Mouse (Mus musculus): ENCODE results near the gene Mrto4. TPM values are rescaled to one million over a fixed set of nuclear protein-coding genes. Genes with fewer than 3 reads are reported as not detected.

Gene Mrto4
- total and polyA plus RNA-seq, 3 experiments, result 16.5 to 31.3 (median 27.1) TPM

- TF ChIP-seq CTCF (IDR thresholded peaks at IDR 0.05), result no peak
- no peak for TF ChIP-seq POLR2A (IDR thresholded peaks at IDR 0.05; ENCODE audit: insufficient read depth, low read depth, low read length)
- no peak for TF ChIP-seq EP300 (IDR thresholded peaks at IDR 0.05; ENCODE audit: insufficient read depth, low read depth, low read length)
- 96% methylated on average over 4 of the region's 4 CpGs for WGBS
- H3K27ac ChIP-seq, result no peak overlapping the region
- DNase-seq, result no peak
- H3K79me2 ChIP-seq (replicated peaks; ENCODE audit: control insufficient read depth, insufficient read depth, low read length), result no peaks in the 10 kb centered on the region
- no peaks in the 10 kb centered on the region for H3K27me3 ChIP-seq (ENCODE audit: control insufficient read depth, insufficient read depth, low read length)
- no peaks in the 10 kb centered on the region for H3K4me1 ChIP-seq (ENCODE audit: control insufficient read depth, insufficient read depth, low read length)
- H3K36me3 ChIP-seq (ENCODE audit: control insufficient read depth, insufficient read depth, low read length), result no peaks in the 10 kb centered on the region
- H3K4me3 ChIP-seq, result no peak overlapping the region
- intact Hi-C loops (cut with DNase I), result no loop called here
- H3K9ac ChIP-seq (ENCODE audit: low read depth, low read length), result no peak overlapping the region
Measured at GRCm38 (mm10) chr4:139373130-139373529, 20.8 kb upstream of the Mrto4 start.

GRCm38 (mm10) chr4:139368038-139368437 is 15.7 kb upstream of the Mrto4 start:
- H3K4me1 ChIP-seq (ENCODE audit: control insufficient read depth, insufficient read depth, low read length), result no peaks in the 10 kb centered on the region
- H3K9ac ChIP-seq (ENCODE audit: low read depth, low read length), result no peak overlapping the region
- no peaks in the 10 kb centered on the region for H3K36me3 ChIP-seq (ENCODE audit: control insufficient read depth, insufficient read depth, low read length)
- H3K4me3 ChIP-seq, result no peak overlapping the region
- DNase-seq, result no peak
- TF ChIP-seq EP300 (IDR thresholded peaks at IDR 0.05; ENCODE audit: insufficient read depth, low read depth, low read length) (no peak), POLR2A (IDR thresholded peaks at IDR 0.05; ENCODE audit: insufficient read depth, low read depth, low read length) (no peak), CTCF (IDR thresholded peaks at IDR 0.05) (no peak)
- H3K27ac ChIP-seq, result no peak overlapping the region
- intact Hi-C loops (cut with DNase I), result no loop called here
- no peaks in the 10 kb centered on the region for H3K27me3 ChIP-seq (ENCODE audit: control insufficient read depth, insufficient read depth, low read length)
- no peaks in the 10 kb centered on the region for H3K79me2 ChIP-seq (replicated peaks; ENCODE audit: control insufficient read depth, insufficient read depth, low read length)
- 94% methylated on average over 5 of the region's 5 CpGs for WGBS

- no peaks in the 10 kb centered on the region for H3K36me3 ChIP-seq (ENCODE audit: control insufficient read depth, insufficient read depth, low read length)
Measured at GRCm38 (mm10) chr4:139367336-139367735, 15.0 kb upstream of the Mrto4 start.

DNA sequence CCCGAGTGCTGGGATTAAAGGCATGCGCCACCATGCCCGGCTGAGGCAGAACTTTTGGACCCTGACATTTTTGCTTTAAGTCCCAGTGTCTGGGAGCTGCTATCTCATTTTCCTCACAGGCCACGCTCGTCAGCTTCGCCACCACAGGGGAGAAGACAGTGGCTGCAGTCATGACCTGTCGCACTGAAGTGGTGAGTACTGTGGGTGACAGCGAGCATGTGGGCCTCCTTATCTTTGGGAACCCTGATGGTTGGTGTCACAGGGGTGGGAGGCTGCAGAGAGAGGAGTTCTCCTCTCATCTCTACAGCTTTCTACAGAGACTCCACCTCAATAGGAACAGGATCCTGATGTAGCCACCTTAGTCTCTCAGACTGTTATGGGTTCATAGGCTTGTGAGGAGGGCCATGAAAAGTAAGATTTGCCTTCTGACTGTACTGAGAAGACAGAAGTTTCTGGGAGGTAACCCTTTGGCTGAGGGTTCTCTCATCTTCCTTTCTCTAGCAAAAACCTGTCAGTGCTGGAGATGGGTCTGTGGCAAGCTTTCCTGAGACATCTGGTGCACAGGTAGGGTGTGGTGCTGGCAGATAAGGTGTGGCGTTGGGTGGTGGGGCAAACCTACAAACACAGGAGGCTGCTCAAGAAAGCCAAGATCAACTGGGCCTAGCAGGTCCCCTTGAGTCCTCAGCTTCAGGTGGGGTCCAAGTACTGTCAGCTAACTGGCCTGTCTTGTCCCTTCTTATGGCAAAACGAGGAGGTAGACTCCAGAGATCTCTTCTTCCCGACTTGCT is 8.6 kb upstream of the Mrto4 start:
- DNase-seq, result no peak
- Histone ChIP-seq H3K36me3 (ENCODE audit: control insufficient read depth, insufficient read depth, low read length) (no peaks in the 10 kb centered on the region), H3K27me3 (ENCODE audit: control insufficient read depth, insufficient read depth, low read length) (no peaks in the 10 kb centered on the region), H3K79me2 (replicated peaks; ENCODE audit: control insufficient read depth, insufficient read depth, low read length) (no peaks in the 10 kb centered on the region), H3K9ac (ENCODE audit: low read depth, low read length) (no peak overlapping the region), H3K4me3 (no peak overlapping the region), H3K27ac (no peak overlapping the region), H3K4me1 (ENCODE audit: control insufficient read depth, insufficient read depth, low read length) (no peaks in the 10 kb centered on the region)
- intact Hi-C loops (cut with DNase I), result no loop called here
- WGBS, result 85% methylated on average over 11 of the region's 11 CpGs
- TF ChIP-seq EP300 (IDR thresholded peaks at IDR 0.05; ENCODE audit: insufficient read depth, low read depth, low read length) (no peak), CTCF (IDR thresholded peaks at IDR 0.05) (no peak), POLR2A (IDR thresholded peaks at IDR 0.05; ENCODE audit: insufficient read depth, low read depth, low read length) (no peak)

More at GRCm38 (mm10) chr4:139367336-139367735, 15.0 kb upstream of the Mrto4 start:
- WGBS, result 90% methylated on average over 3 of the region's 3 CpGs
- TF ChIP-seq POLR2A (IDR thresholded peaks at IDR 0.05; ENCODE audit: insufficient read depth, low read depth, low read length) (no peak), CTCF (IDR thresholded peaks at IDR 0.05) (no peak), EP300 (IDR thresholded peaks at IDR 0.05; ENCODE audit: insufficient read depth, low read depth, low read length) (no peak)
- no peaks in the 10 kb centered on the region for H3K79me2 ChIP-seq (replicated peaks; ENCODE audit: control insufficient read depth, insufficient read depth, low read length)
- H3K4me3 ChIP-seq, result no peak overlapping the region
- H3K27ac ChIP-seq, result no peak overlapping the region
- intact Hi-C loops (cut with DNase I), result no loop called here
- H3K9ac ChIP-seq (ENCODE audit: low read depth, low read length), result no peak overlapping the region
- no peak for DNase-seq
- H3K27me3 ChIP-seq (ENCODE audit: control insufficient read depth, insufficient read depth, low read length), result no peaks in the 10 kb centered on the region
- H3K4me1 ChIP-seq (ENCODE audit: control insufficient read depth, insufficient read depth, low read length), result no peaks in the 10 kb centered on the region

GRCm38 (mm10) chr4:139357211-139357610 is 4.8 kb upstream of the Mrto4 start:
- no peak for DNase-seq
- Histone ChIP-seq H3K9ac (ENCODE audit: low read depth, low read length) (no peak overlapping the region), H3K27me3 (ENCODE audit: control insufficient read depth, insufficient read depth, low read length) (no peaks in the 10 kb centered on the region), H3K27ac (no peak overlapping the region), H3K79me2 (replicated peaks; ENCODE audit: control insufficient read depth, insufficient read depth, low read length) (no peaks in the 10 kb centered on the region), H3K36me3 (ENCODE audit: control insufficient read depth, insufficient read depth, low read length) (no peaks in the 10 kb centered on the region), H3K4me1 (ENCODE audit: control insufficient read depth, insufficient read depth, low read length) (peaks cover 2% of the 10 kb centered on the region), H3K4me3 (no peak overlapping the region)
- intact Hi-C loops (cut with DNase I), result no loop called here
- TF ChIP-seq EP300 (IDR thresholded peaks at IDR 0.05; ENCODE audit: insufficient read depth, low read depth, low read length), result no peak
- no peak for TF ChIP-seq CTCF (IDR thresholded peaks at IDR 0.05)
- TF ChIP-seq POLR2A (IDR thresholded peaks at IDR 0.05; ENCODE audit: insufficient read depth, low read depth, low read length), result no peak
- 92% methylated on average over 3 of the region's 3 CpGs for WGBS

DNA sequence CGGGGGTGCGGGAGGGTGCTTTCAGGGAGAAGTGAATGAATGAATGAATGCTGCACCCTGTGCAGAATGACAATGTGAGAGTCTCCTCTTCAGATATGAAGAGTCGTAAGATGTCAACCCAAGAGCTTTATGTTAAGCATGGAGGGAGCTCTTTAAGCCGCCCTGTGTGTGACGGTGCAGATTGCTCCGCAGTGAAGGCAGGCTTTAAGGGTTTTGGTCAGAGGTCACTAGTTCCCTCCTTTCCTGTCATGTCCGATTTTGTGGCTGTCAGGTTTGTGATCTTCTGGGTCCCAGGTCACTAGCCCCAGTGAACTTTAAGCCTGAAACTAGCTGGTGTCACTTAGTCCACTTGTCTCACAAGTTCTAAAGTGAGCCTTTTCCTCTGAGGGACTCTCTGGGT is 456 bp upstream of the Mrto4 start:
- intact Hi-C loops (cut with DNase I), result loop anchor here (1.0 kb wide), 1 partner anchor 27 kb away; no protein-coding TSS in a partner anchor
- Histone ChIP-seq H3K27me3 (ENCODE audit: control insufficient read depth, insufficient read depth, low read length) (no peaks in the 10 kb centered on the region), H3K9ac (ENCODE audit: low read depth, low read length) (peak overlapping the region; percentile 88), H3K4me1 (ENCODE audit: control insufficient read depth, insufficient read depth, low read length) (peaks cover 8% of the 10 kb centered on the region), H3K27ac (peak overlapping the region; percentile 99), H3K4me3 (peak overlapping the region; percentile 57), H3K36me3 (ENCODE audit: control insufficient read depth, insufficient read depth, low read length) (no peaks in the 10 kb centered on the region), H3K79me2 (replicated peaks; ENCODE audit: control insufficient read depth, insufficient read depth, low read length) (peaks cover 5% of the 10 kb centered on the region; the same call in 1 of the 2 replicates)
- DNase-seq, result no peak
- TF ChIP-seq POLR2A (IDR thresholded peaks at IDR 0.05; ENCODE audit: insufficient read depth, low read depth, low read length) (no peak), EP300 (IDR thresholded peaks at IDR 0.05; ENCODE audit: insufficient read depth, low read depth, low read length) (no peak), CTCF (IDR thresholded peaks at IDR 0.05) (no peak)
- 1% methylated on average over 7 of the region's 7 CpGs for WGBS
